Mouse (Mus musculus) cortical plate, adult 2 months (tissue): Measurements from ENCODE around the gene Tent2. TPM values are rescaled to one million over a fixed set of nuclear protein-coding genes. Genes with fewer than 3 reads are reported as not detected.
"Not testable (repeated sequence)": the region's sequence is repeated elsewhere in the genome, so short reads cannot be mapped to it uniquely, and the experiment has no call there.

ENCODE experiments used
- H3K27ac ChIP-seq: fragments of 200-500 bp; 2 replicates; pipeline ENCODE4 v1.5.1; 2012; ENCODE audit warnings: low read length, control low read depth, inconsistent platforms; ENCODE audit not compliant: insufficient read depth
- H3K4me1 ChIP-seq: fragments of 200-500 bp; 2 replicates; pipeline ENCODE4 v1.6.1; 2011; ENCODE audit warnings: low read length; ENCODE audit not compliant: control insufficient read depth, insufficient read depth
- H3K4me3 ChIP-seq: fragments of 200-500 bp; 2 replicates; pipeline ENCODE4 v1.5.1; 2011; ENCODE audit warnings: mild to moderate bottlenecking, low read length, control low read depth; ENCODE audit not compliant: insufficient read depth
- CTCF ChIP-seq: fragments of 200-500 bp; IDR thresholded peaks from 2 replicates; pipeline ENCODE4 v1.5.1; 2011; ENCODE audit warnings: mild to moderate bottlenecking, control low read depth, low read length; ENCODE audit not compliant: insufficient read depth; ENCODE audit errors: extremely low read depth
- POLR2A ChIP-seq: fragments of 200-500 bp; IDR thresholded peaks from 2 replicates; pipeline ENCODE4 v1.6.1; 2011; ENCODE audit warnings: mild to moderate bottlenecking, low read length, control low read depth; ENCODE audit not compliant: insufficient read depth; ENCODE audit errors: extremely low read depth
- polyA plus RNA-seq: library from polyadenylated mRNA; depleted of rRNA; stranded (reverse); fragments of >200 nt; gene quantifications from 2 replicates; pipeline ENCODE4 v1.2.3, GENCODE M21; 2012

Gene Tent2
- polyA plus RNA-seq, 1 experiment, result 32.7 TPM

GRCm38 (mm10) chr13:93192646-93193026 lies 451 bp upstream of the Tent2 start:
- peaks cover 6% of the 10 kb centered on the region for H3K4me1 ChIP-seq
- TF ChIP-seq CTCF (no peak), POLR2A (no peak)
- peak overlapping the region; percentile 96 for H3K4me3 ChIP-seq
- H3K27ac ChIP-seq, result peak overlapping the region; percentile 87

- TF ChIP-seq POLR2A, result no peak
- no peak for TF ChIP-seq CTCF
- H3K4me3 ChIP-seq, result no peak overlapping the region
- no peak overlapping the region for H3K27ac ChIP-seq
- H3K4me1 ChIP-seq, result peaks cover 6% of the 10 kb centered on the region
Observed at GRCm38 (mm10) chr13:93189416-93189815, 2.8 kb downstream of the Tent2 start.

GRCm38 (mm10) chr13:93188738-93189137 lies 3.4 kb downstream of the Tent2 start:
- no peak overlapping the region for H3K4me3 ChIP-seq
- peaks cover 6% of the 10 kb centered on the region for H3K4me1 ChIP-seq
- TF ChIP-seq POLR2A, result no peak
- TF ChIP-seq CTCF, result no peak
- no peak overlapping the region for H3K27ac ChIP-seq

GRCm38 (mm10) chr13:93187792-93188191 lies 4.4 kb downstream of the Tent2 start:
- not testable (repeated sequence) for H3K4me1 ChIP-seq, H3K4me3 ChIP-seq, H3K27ac ChIP-seq

GRCm38 (mm10) chr13:93180351-93180750 lies 11.8 kb downstream of the Tent2 start:
- no peaks in the 10 kb centered on the region; the same call in 1 of the 2 replicates for H3K4me1 ChIP-seq
- no peak overlapping the region for H3K4me3 ChIP-seq
- H3K27ac ChIP-seq, result no peak overlapping the region
- TF ChIP-seq CTCF (no peak), POLR2A (no peak)

GRCm38 (mm10) chr13:93179522-93179921 lies 12.7 kb downstream of the Tent2 start:
- no peaks in the 10 kb centered on the region; the same call in 1 of the 2 replicates for H3K4me1 ChIP-seq
- H3K4me3 ChIP-seq, result no peak overlapping the region
- no peak overlapping the region; the same call in 1 of the 2 replicates for H3K27ac ChIP-seq
- TF ChIP-seq POLR2A (no peak), CTCF (no peak)

GRCm38 (mm10) chr13:93177571-93177970 lies 14.6 kb downstream of the Tent2 start:
- TF ChIP-seq POLR2A (no peak), CTCF (no peak)
- Histone ChIP-seq H3K4me3 (no peak overlapping the region), H3K27ac (no peak overlapping the region), H3K4me1 (no peaks in the 10 kb centered on the region; the same call in 1 of the 2 replicates)

- TF ChIP-seq POLR2A (no peak), CTCF (no peak)
- no peaks in the 10 kb centered on the region for H3K4me1 ChIP-seq
- H3K4me3 ChIP-seq, result no peak overlapping the region
- no peak overlapping the region for H3K27ac ChIP-seq
Observed at GRCm38 (mm10) chr13:93163303-93163702, 28.9 kb downstream of the Tent2 start.

- no peak overlapping the region for H3K27ac ChIP-seq
- H3K4me1 ChIP-seq, result no peaks in the 10 kb centered on the region
- TF ChIP-seq POLR2A, result no peak
- no peak overlapping the region for H3K4me3 ChIP-seq
Observed at GRCm38 (mm10) chr13:93162456-93162855, 29.7 kb downstream of the Tent2 start.

GRCm38 (mm10) chr13:93158261-93158660 lies 33.9 kb downstream of the Tent2 start:
- H3K4me1 ChIP-seq, result no peaks in the 10 kb centered on the region
- H3K4me3 ChIP-seq, result no peak overlapping the region
- H3K27ac ChIP-seq, result no peak overlapping the region
- no peak for TF ChIP-seq CTCF
- no peak for TF ChIP-seq POLR2A

GRCm38 (mm10) chr13:93153280-93153679 lies 38.9 kb downstream of the Tent2 start:
- no peak overlapping the region for H3K4me3 ChIP-seq
- H3K27ac ChIP-seq, result no peak overlapping the region
- no peaks in the 10 kb centered on the region for H3K4me1 ChIP-seq
- TF ChIP-seq CTCF (no peak), POLR2A (no peak)
